Mouse (Mus musculus) liver, embryonic 11.5 days (tissue): ENCODE data around the gene Gm17324. TPM values are rescaled to one million over a fixed set of nuclear protein-coding genes. Genes with fewer than 3 reads are reported as not detected.

Experiments
- ATAC-seq: fragments of 200-750 bp; cut with Nextera tagmentation; replicated peaks from 2 replicates; pipeline ENCODE4 v1.8.0; 2017; ENCODE audit warnings: moderate number of reproducible peaks, mild to moderate bottlenecking, moderate TSS enrichment, moderate library complexity; ENCODE audit not compliant: low FRiP score
- DNase-seq: peaks from one replicate; pipeline ENCODE4 v3.0.0-alpha.2; 2017; ENCODE audit warnings: low spot score
- H3K27ac ChIP-seq: fragments of 300-500 bp; sonication (generic); 2 replicates; pipeline ENCODE4 v1.5.1; 2014; ENCODE audit warnings: mild to moderate bottlenecking, low read depth, low read length, control low read depth
- H3K27me3 ChIP-seq: fragments of 300-500 bp; sonication (generic); replicated peaks from 2 replicates; pipeline ENCODE4 v1.6.1; 2014; ENCODE audit warnings: low read length, mixed read lengths; ENCODE audit not compliant: control insufficient read depth, insufficient read depth
- H3K36me3 ChIP-seq: fragments of 300-500 bp; sonication (generic); 2 replicates; pipeline ENCODE4 v1.6.1; 2014; ENCODE audit warnings: mild to moderate bottlenecking, low read length, moderate library complexity, mixed read lengths; ENCODE audit not compliant: control insufficient read depth, insufficient read depth
- H3K4me1 ChIP-seq: fragments of 300-500 bp; sonication (generic); replicated peaks from 2 replicates; pipeline ENCODE4 v1.6.1; 2014; ENCODE audit warnings: low read length, mixed read lengths; ENCODE audit not compliant: control insufficient read depth, insufficient read depth
- H3K4me2 ChIP-seq: fragments of 300-500 bp; sonication (generic); 2 replicates; pipeline ENCODE4 v1.6.1; 2014; ENCODE audit warnings: mild to moderate bottlenecking, control low read depth, moderate library complexity
- H3K4me3 ChIP-seq: fragments of 300-500 bp; sonication (generic); 2 replicates; pipeline ENCODE4 v1.5.1; 2014; ENCODE audit warnings: low read depth, low read length, control low read depth
- H3K9ac ChIP-seq: fragments of 300-500 bp; sonication (generic); 2 replicates; pipeline ENCODE4 v1.6.1; 2014; ENCODE audit warnings: low read depth, low read length, control low read depth
- H3K9me3 ChIP-seq: fragments of 300-500 bp; sonication (generic); 2 replicates; pipeline ENCODE4 v1.6.1; 2016; ENCODE audit warnings: low read length, inconsistent platforms, mixed read lengths; ENCODE audit not compliant: control insufficient read depth
- WGBS: fragments of 180-500 bp; shearing (Covaris S2); extraction: QIAGEN DNeasy Blood & Tissue Kit; methylation state at CpG from one replicate; pipeline ENCODE4 v1.1.7; 2014; 5-methylcytosine and 5-hydroxymethylcytosine counted together
- polyA plus RNA-seq: library from polyadenylated mRNA; unstranded; fragments of >200 nt; fragmentation: Nextera tagmentation; extraction: Ambion mirVana; gene quantifications from 2 replicates; pipeline ENCODE4 v1.2.1, GENCODE M21; 2014

The Gm17324 gene
- polyA plus RNA-seq, 1 experiment from 2014 or later: 0.96 TPM

GRCm38 (mm10) chr9:78475383-78475780 lies 26.8 kb upstream of the Gm17324 start:
- Histone ChIP-seq H3K9me3 (no peaks in the 10 kb centered on the region), H3K4me3 (no peak overlapping the region), H3K9ac (no peak overlapping the region), H3K4me1 (peaks cover 4% of the 10 kb centered on the region; the same call in 1 of the 2 replicates), H3K4me2 (no peak overlapping the region), H3K27ac (no peak overlapping the region), H3K36me3 (peaks cover 33% of the 10 kb centered on the region), H3K27me3 (no peaks in the 10 kb centered on the region)
- ATAC-seq (no peak), DNase-seq (no peak)
- WGBS: 82% methylated on average over 2 of the region's 2 CpGs

GRCm38 (mm10) chr9:78474771-78475382 lies 26.3 kb upstream of the Gm17324 start:
- ATAC-seq (no peak), DNase-seq (no peak)
- Histone ChIP-seq H3K4me2 (no peak overlapping the region), H3K36me3 (peaks cover 32% of the 10 kb centered on the region), H3K27me3 (no peaks in the 10 kb centered on the region), H3K27ac (no peak overlapping the region), H3K9ac (no peak overlapping the region), H3K4me1 (peaks cover 4% of the 10 kb centered on the region; the same call in 1 of the 2 replicates), H3K9me3 (no peaks in the 10 kb centered on the region), H3K4me3 (no peak overlapping the region)
- 83% methylated on average over 5 of the region's 5 CpGs for WGBS

GRCm38 (mm10) chr9:78474270-78474669 lies 25.7 kb upstream of the Gm17324 start:
- Histone ChIP-seq H3K4me1 (0 out of 2 replicates have a peak, but pooled peaks cover 4% of the 10 kb centered on the region), H3K27ac (no peak overlapping the region), H3K4me2 (no peak overlapping the region), H3K9ac (no peak overlapping the region), H3K27me3 (no peaks in the 10 kb centered on the region), H3K4me3 (no peak overlapping the region), H3K9me3 (no peaks in the 10 kb centered on the region), H3K36me3 (peaks cover 28% of the 10 kb centered on the region)
- no peak for ATAC-seq
- no peak for DNase-seq
- 77% methylated on average over 2 of the region's 2 CpGs for WGBS

GRCm38 (mm10) chr9:78473588-78473987 lies 25.0 kb upstream of the Gm17324 start:
- H3K36me3 ChIP-seq: peaks cover 22% of the 10 kb centered on the region
- WGBS: 84% methylated on average over 8 of the region's 8 CpGs

GRCm38 (mm10) chr9:78465725-78466124 lies 17.1 kb upstream of the Gm17324 start:
- ATAC-seq (no peak), DNase-seq (no peak)
- Histone ChIP-seq H3K4me2 (no peak overlapping the region), H3K4me1 (no peaks in the 10 kb centered on the region), H3K36me3 (peaks cover 49% of the 10 kb centered on the region), H3K9me3 (no peaks in the 10 kb centered on the region), H3K27ac (no peak overlapping the region), H3K27me3 (no peaks in the 10 kb centered on the region), H3K9ac (no peak overlapping the region), H3K4me3 (no peak overlapping the region)
- WGBS: 91% methylated on average over 3 of the region's 3 CpGs

More at GRCm38 (mm10) chr9:78473588-78473987, 25.0 kb upstream of the Gm17324 start:
- Histone ChIP-seq H3K4me3 (no peak overlapping the region), H3K4me2 (no peak overlapping the region), H3K9ac (no peak overlapping the region), H3K27me3 (no peaks in the 10 kb centered on the region), H3K4me1 (0 out of 2 replicates have a peak, but pooled peaks cover 4% of the 10 kb centered on the region), H3K9me3 (no peaks in the 10 kb centered on the region), H3K27ac (no peak overlapping the region)
- ATAC-seq (no peak), DNase-seq (no peak)

- no peak overlapping the region for H3K9ac ChIP-seq
- no peak overlapping the region for H3K27ac ChIP-seq
- H3K27me3 ChIP-seq: no peaks in the 10 kb centered on the region
- H3K9me3 ChIP-seq: no peaks in the 10 kb centered on the region
- no peak overlapping the region for H3K4me3 ChIP-seq
- DNase-seq (no peak), ATAC-seq (no peak)
- no peaks in the 10 kb centered on the region for H3K4me1 ChIP-seq
- no peak overlapping the region for H3K4me2 ChIP-seq
- peaks cover 54% of the 10 kb centered on the region for H3K36me3 ChIP-seq
- 81% methylated on average over 4 of the region's 4 CpGs for WGBS
Measured at GRCm38 (mm10) chr9:78463337-78463736, 14.8 kb upstream of the Gm17324 start.

GRCm38 (mm10) chr9:78457026-78457425 lies 8.4 kb upstream of the Gm17324 start:
- WGBS: 84% methylated on average over 8 of the region's 8 CpGs
- ATAC-seq: no peak
- Histone ChIP-seq H3K9ac (no peak overlapping the region), H3K4me2 (no peak overlapping the region), H3K27me3 (no peaks in the 10 kb centered on the region), H3K4me3 (no peak overlapping the region), H3K36me3 (peaks cover 49% of the 10 kb centered on the region), H3K9me3 (no peaks in the 10 kb centered on the region), H3K27ac (no peak overlapping the region), H3K4me1 (no peaks in the 10 kb centered on the region)
- DNase-seq: no peak

- H3K36me3 ChIP-seq: peaks cover 17% of the 10 kb centered on the region
- peaks cover 10% of the 10 kb centered on the region for H3K4me1 ChIP-seq
- no peak overlapping the region for H3K4me3 ChIP-seq
- no peak overlapping the region for H3K9ac ChIP-seq
- no peaks in the 10 kb centered on the region for H3K9me3 ChIP-seq
- H3K4me2 ChIP-seq: no peak overlapping the region
- ATAC-seq (no peak), DNase-seq (no peak)
- H3K27ac ChIP-seq: no peak overlapping the region
- 64% methylated on average over 4 of the region's 4 CpGs for WGBS
- H3K27me3 ChIP-seq: peaks cover 4% of the 10 kb centered on the region; the same call in 1 of the 2 replicates
Measured at GRCm38 (mm10) chr9:78451382-78451781, 2.8 kb upstream of the Gm17324 start.

GRCm38 (mm10) chr9:78450404-78450803 lies 1.8 kb upstream of the Gm17324 start:
- no peak overlapping the region for H3K4me3 ChIP-seq
- no peaks in the 10 kb centered on the region for H3K9me3 ChIP-seq
- no peak overlapping the region for H3K9ac ChIP-seq
- WGBS: 73% methylated on average over 5 of the region's 5 CpGs
- DNase-seq (no peak), ATAC-seq (no peak)
- peaks cover 17% of the 10 kb centered on the region for H3K36me3 ChIP-seq
- H3K27ac ChIP-seq: no peak overlapping the region
- no peak overlapping the region for H3K4me2 ChIP-seq
- H3K27me3 ChIP-seq: peaks cover 11% of the 10 kb centered on the region; the same call in 1 of the 2 replicates
- peaks cover 10% of the 10 kb centered on the region for H3K4me1 ChIP-seq
